Mouse (Mus musculus) cerebellum, adult 2 months (tissue): ENCODE data around the gene Spaca7. TPM values are rescaled to one million over a fixed set of nuclear protein-coding genes. Genes with fewer than 3 reads are reported as not detected.

Experiments used
- DNase-seq, 2 experiments: peaks; one replicate each; pipeline ENCODE4 v3.0.0; 2021
- H3K27ac ChIP-seq: fragments of 200-500 bp; 2 replicates; pipeline ENCODE4 v1.5.1; 2012; ENCODE audit warnings: low read length, control low read depth, inconsistent platforms; ENCODE audit not compliant: insufficient read depth
- H3K27me3 ChIP-seq: fragments of 200-500 bp; 2 replicates; pipeline ENCODE4 v1.6.1; 2012; ENCODE audit warnings: inconsistent platforms, mild to moderate bottlenecking, low read length, moderate library complexity; ENCODE audit not compliant: control insufficient read depth, insufficient read depth
- H3K4me1 ChIP-seq: fragments of 200-500 bp; 2 replicates; pipeline ENCODE4 v1.6.1; 2011; ENCODE audit warnings: low read length; ENCODE audit not compliant: control insufficient read depth, insufficient read depth
- H3K4me3 ChIP-seq: fragments of 200-500 bp; replicated peaks from 2 replicates; pipeline ENCODE3; 2011; ENCODE audit warnings: mild to moderate bottlenecking, low read depth, low read length, control low read depth; ENCODE audit not compliant: insufficient read depth
- CTCF ChIP-seq: fragments of 200-500 bp; IDR thresholded peaks from 2 replicates; pipeline ENCODE4 v1.5.1; 2011; ENCODE audit warnings: low read depth, mild to moderate bottlenecking, control low read depth, low read length, moderate library complexity, borderline replicate concordance; ENCODE audit not compliant: insufficient read depth
- POLR2A ChIP-seq: fragments of 200-500 bp; IDR thresholded peaks from 2 replicates; pipeline ENCODE4 v1.6.1; 2011; ENCODE audit warnings: low read length, control low read depth, borderline replicate concordance; ENCODE audit not compliant: insufficient read depth
- WGBS: fragments of 180-500 bp; shearing (Covaris S2); methylation state at CpG from one replicate; pipeline ENCODE4 v1.1.7; 2018; 5-methylcytosine and 5-hydroxymethylcytosine counted together
- polyA plus RNA-seq: library from polyadenylated mRNA; depleted of rRNA; stranded (reverse); fragments of >200 nt; gene quantifications from 2 replicates; pipeline ENCODE4 v1.2.3, GENCODE M21; 2012; rRNA removed

Spaca7 gene
- polyA plus RNA-seq: not detected in 2 replicates

GRCm38 (mm10) chr8:12572814-12573534, at the start of gene Spaca7:
Gene Spaca7 (plus strand): TSS chr8:12573029.
- 78% methylated on average over 14 of the region's 14 CpGs for WGBS
- no peak for DNase-seq
- TF ChIP-seq CTCF (no peak), POLR2A (no peak)
- no peaks in the 10 kb centered on the region for H3K27me3 ChIP-seq
- no peaks in the 10 kb centered on the region for H3K4me1 ChIP-seq
- no peak within 1 kb of the TSS for H3K27ac ChIP-seq
- H3K4me3 ChIP-seq: no peak within 1 kb of the TSS

GRCm38 (mm10) chr8:12524279-12524678, 48.5 kb upstream of the Spaca7 start:
- no peak for DNase-seq
- TF ChIP-seq CTCF (no peak), POLR2A (no peak)
- Histone ChIP-seq H3K4me3 (no peak overlapping the region), H3K27ac (no peak overlapping the region), H3K4me1 (no peaks in the 10 kb centered on the region), H3K27me3 (no peaks in the 10 kb centered on the region)
- WGBS: 36% methylated on average over 1 of the region's 1 CpGs

- 91% methylated on average over 2 of the region's 2 CpGs for WGBS
- Histone ChIP-seq H3K27me3 (no peaks in the 10 kb centered on the region; the same call in 1 of the 2 replicates), H3K4me1 (no peaks in the 10 kb centered on the region), H3K27ac (no peak overlapping the region), H3K4me3 (no peak overlapping the region)
- TF ChIP-seq POLR2A: no peak
- no peak for TF ChIP-seq CTCF
- no peak for DNase-seq
Measured at GRCm38 (mm10) chr8:12528659-12529058, 44.2 kb upstream of the Spaca7 start.

GRCm38 (mm10) chr8:12535617-12536016, 37.2 kb upstream of the Spaca7 start:
- H3K27me3 ChIP-seq: no peaks in the 10 kb centered on the region; the same call in 1 of the 2 replicates
- no peak for DNase-seq
- no peaks in the 10 kb centered on the region for H3K4me1 ChIP-seq
- H3K27ac ChIP-seq: no peak overlapping the region
- H3K4me3 ChIP-seq: no peak overlapping the region
- TF ChIP-seq POLR2A (no peak), CTCF (no peak)
- 23% methylated on average over 9 of the region's 9 CpGs for WGBS

GRCm38 (mm10) chr8:12536306-12536705, 36.5 kb upstream of the Spaca7 start:
- TF ChIP-seq POLR2A (no peak), CTCF (no peak)
- WGBS: 43% methylated on average over 7 of the region's 7 CpGs
- H3K27ac ChIP-seq: no peak overlapping the region
- H3K4me3 ChIP-seq: no peak overlapping the region
- H3K4me1 ChIP-seq: no peaks in the 10 kb centered on the region
- H3K27me3 ChIP-seq: no peaks in the 10 kb centered on the region; the same call in 1 of the 2 replicates
- no peak for DNase-seq

- 47% methylated on average over 4 of the region's 4 CpGs for WGBS
- Histone ChIP-seq H3K27me3 (no peaks in the 10 kb centered on the region), H3K4me3 (no peak overlapping the region), H3K27ac (no peak overlapping the region), H3K4me1 (no peaks in the 10 kb centered on the region)
- no peak for DNase-seq
- no peak for TF ChIP-seq CTCF
- TF ChIP-seq POLR2A: no peak
Measured at GRCm38 (mm10) chr8:12545236-12545635, 27.6 kb upstream of the Spaca7 start.

GRCm38 (mm10) chr8:12545671-12546070, 27.2 kb upstream of the Spaca7 start:
- Histone ChIP-seq H3K4me1 (no peaks in the 10 kb centered on the region), H3K27ac (no peak overlapping the region), H3K4me3 (no peak overlapping the region), H3K27me3 (no peaks in the 10 kb centered on the region)
- WGBS: 62% methylated on average over 4 of the region's 4 CpGs
- no peak for TF ChIP-seq POLR2A
- no peak for DNase-seq

- no peaks in the 10 kb centered on the region for H3K27me3 ChIP-seq
- no peak overlapping the region for H3K27ac ChIP-seq
- no peak for TF ChIP-seq POLR2A
- TF ChIP-seq CTCF: no peak
- WGBS: 69% methylated on average over 7 of the region's 7 CpGs
- H3K4me3 ChIP-seq: no peak overlapping the region
- H3K4me1 ChIP-seq: no peaks in the 10 kb centered on the region
- DNase-seq: no peak
Measured at GRCm38 (mm10) chr8:12547466-12548220, 25.2 kb upstream of the Spaca7 start.
